Mouse (Mus musculus) olfactory bulb, adult 2 months (tissue): ENCODE data around the gene Gpbar1. TPM values are rescaled to one million over a fixed set of nuclear protein-coding genes. Genes with fewer than 3 reads are reported as not detected.

ENCODE experiments used
- H3K27ac ChIP-seq: fragments of 200-500 bp; 2 replicates; pipeline ENCODE4 v1.5.1; 2012; ENCODE audit warnings: low read depth, low read length; ENCODE audit not compliant: insufficient read depth
- H3K4me1 ChIP-seq: fragments of 200-500 bp; 2 replicates; pipeline ENCODE4 v1.6.1; 2012; ENCODE audit warnings: low read length; ENCODE audit not compliant: control insufficient read depth, insufficient read depth
- H3K4me3 ChIP-seq: fragments of 200-500 bp; 2 replicates; pipeline ENCODE4 v1.5.1; 2012; ENCODE audit warnings: mild to moderate bottlenecking, low read depth, low read length, moderate library complexity; ENCODE audit not compliant: insufficient read depth
- CTCF ChIP-seq: fragments of 200-500 bp; IDR thresholded peaks from 2 replicates; pipeline ENCODE4 v1.5.1; 2012; ENCODE audit warnings: low read depth, mild to moderate bottlenecking, low read length, moderate library complexity; ENCODE audit not compliant: insufficient read depth
- POLR2A ChIP-seq: fragments of 200-500 bp; IDR thresholded peaks from 2 replicates; pipeline ENCODE4 v1.6.1; 2012; ENCODE audit warnings: mild to moderate bottlenecking, low read depth, low read length, moderate library complexity; ENCODE audit not compliant: insufficient read depth
- WGBS: fragments of 180-500 bp; shearing (Covaris S2); methylation state at CpG from one replicate; pipeline ENCODE4 v1.1.7; 2018; 5-methylcytosine and 5-hydroxymethylcytosine counted together
- polyA plus RNA-seq: library from polyadenylated mRNA; stranded (reverse); fragments of >200 nt; gene quantifications from 2 replicates; pipeline ENCODE4 v1.2.4, GENCODE M21; 2012; ENCODE audit warnings: low replicate concordance; ENCODE audit not compliant: missing spikeins, insufficient read depth, insufficient read length

Gpbar1 gene
- polyA plus RNA-seq, 1 experiment: not detected

DNA sequence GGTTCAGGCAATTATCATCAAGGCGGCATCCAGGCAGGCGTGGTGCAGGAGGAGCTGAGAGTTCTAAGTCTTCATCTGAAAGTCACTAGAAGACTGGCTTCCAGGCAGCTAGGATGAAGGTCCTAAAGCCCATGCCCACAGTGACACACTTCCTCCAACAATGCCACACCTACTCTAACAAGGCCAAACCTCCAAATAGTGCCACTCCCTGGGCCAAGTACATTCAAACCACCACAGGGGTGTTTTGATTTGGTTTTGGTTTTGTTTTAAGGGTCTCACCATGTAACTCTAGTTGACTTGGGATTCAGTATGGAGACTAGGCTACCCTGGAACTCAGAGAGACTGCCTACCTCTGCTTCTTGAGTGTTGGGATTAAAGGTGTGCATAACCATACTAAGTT, 27.2 kb downstream of the Gpbar1 start, which contains the start of gene Tmbim1:
TSS of gene Tmbim1 (minus strand) at position 101 of the 400 bp plus-strand sequence.
- no peak for TF ChIP-seq CTCF
- no peak for TF ChIP-seq POLR2A
- WGBS: 93% methylated on average over 2 of the region's 2 CpGs
- peaks cover 15% of the 10 kb centered on the region for H3K4me1 ChIP-seq
- H3K4me3 ChIP-seq: no peak within 1 kb of the TSS
- H3K27ac ChIP-seq: no peak within 1 kb of the TSS

DNA sequence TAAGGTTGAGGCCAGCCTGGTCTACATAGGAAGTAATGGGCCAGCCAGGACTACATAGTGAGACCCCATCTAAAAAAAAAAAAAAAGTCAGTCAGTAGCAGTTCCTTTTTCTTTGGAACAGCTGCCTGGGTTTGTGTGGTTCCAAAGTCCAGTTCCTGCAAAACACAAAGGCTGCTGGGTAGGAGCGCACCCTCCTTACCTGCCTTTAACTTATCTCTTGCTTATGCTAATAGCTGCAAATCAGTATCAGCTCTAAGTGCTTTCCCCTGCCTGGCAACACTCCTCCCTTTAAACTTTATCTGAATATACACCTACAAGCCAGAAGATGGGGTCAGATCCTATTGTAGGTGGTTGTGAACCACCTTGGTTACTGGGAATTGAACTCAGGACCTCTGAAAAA, 28.8 kb downstream of the Gpbar1 start:
- TF ChIP-seq CTCF: no peak
- no peak for TF ChIP-seq POLR2A
- no peak overlapping the region for H3K4me3 ChIP-seq
- no peak overlapping the region for H3K27ac ChIP-seq
- WGBS: 100% methylated on average over 1 of the region's 1 CpGs
- H3K4me1 ChIP-seq: peaks cover 13% of the 10 kb centered on the region

DNA sequence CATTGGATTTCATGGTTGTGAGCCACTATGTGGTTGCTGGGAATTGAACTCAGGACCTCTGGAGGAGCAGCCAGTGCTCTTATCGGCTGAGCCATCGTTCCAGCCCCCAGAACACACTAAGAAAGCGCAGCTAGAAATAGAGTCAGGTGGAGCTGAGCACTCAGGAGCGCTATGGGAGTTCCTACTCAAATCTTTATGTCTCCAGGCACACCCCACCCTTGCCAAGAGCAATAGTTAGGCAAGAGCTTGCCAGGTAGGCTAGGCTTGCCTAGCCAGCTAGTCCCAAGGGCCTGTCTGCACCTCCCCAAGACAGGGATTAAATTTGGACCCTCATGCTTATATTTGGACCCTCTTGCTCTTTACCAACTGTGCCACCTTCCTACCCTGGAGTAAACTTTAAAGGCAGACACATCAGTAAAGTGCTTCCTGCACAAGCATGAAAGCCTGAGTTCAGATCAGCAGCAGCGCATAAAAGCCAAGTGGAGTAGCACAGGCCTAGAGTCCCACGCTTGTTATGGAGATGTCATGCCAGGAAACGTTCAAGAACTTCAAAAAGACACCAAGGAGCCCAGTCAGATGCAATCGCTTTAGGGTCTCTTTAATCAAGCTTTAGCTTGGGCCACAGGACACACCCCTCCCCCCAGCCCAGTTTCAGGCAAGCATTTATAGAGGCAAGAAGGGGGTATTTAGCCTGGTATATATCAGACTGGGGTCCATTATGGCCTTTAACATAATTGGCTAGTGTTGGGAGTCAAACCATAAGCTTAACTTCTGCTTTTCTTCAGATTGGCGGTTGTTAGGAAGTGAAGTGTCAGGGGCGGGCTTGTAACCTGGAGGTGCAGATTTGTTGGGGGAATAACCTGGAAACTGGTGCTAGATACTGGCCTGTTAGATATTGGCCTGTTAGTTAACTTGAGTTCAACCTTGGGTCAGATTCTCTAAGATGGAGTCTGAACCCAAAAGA, 29.9 kb downstream of the Gpbar1 start:
- 86% methylated on average over 10 of the region's 10 CpGs for WGBS
- Histone ChIP-seq H3K27ac (no peak overlapping the region), H3K4me1 (peaks cover 9% of the 10 kb centered on the region), H3K4me3 (no peak overlapping the region)
- TF ChIP-seq POLR2A (no peak), CTCF (no peak)

DNA sequence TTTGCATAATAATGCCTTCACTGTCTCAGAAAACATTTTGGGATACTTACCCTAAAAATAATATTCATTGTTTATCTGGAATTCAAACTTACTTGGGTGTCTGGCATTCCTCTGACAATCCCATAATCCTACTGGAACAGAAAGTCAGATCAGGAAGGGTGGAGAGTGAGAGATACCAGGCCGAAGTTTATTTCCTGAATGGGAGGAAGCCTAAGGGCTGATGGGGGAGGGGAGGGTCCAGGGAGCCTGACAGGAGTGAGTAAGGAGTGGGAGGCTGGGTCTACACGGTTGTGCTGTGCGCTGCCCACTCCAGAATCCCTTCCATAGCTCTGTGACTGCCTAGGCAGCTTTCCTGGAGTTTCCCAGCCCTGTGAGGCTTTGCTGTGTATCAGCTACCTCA, 31.4 kb downstream of the Gpbar1 start:
- TF ChIP-seq CTCF: no peak
- TF ChIP-seq POLR2A: no peak
- WGBS: 54% methylated on average over 3 of the region's 3 CpGs
- Histone ChIP-seq H3K4me3 (no peak overlapping the region), H3K4me1 (no peaks in the 10 kb centered on the region), H3K27ac (no peak overlapping the region)

DNA sequence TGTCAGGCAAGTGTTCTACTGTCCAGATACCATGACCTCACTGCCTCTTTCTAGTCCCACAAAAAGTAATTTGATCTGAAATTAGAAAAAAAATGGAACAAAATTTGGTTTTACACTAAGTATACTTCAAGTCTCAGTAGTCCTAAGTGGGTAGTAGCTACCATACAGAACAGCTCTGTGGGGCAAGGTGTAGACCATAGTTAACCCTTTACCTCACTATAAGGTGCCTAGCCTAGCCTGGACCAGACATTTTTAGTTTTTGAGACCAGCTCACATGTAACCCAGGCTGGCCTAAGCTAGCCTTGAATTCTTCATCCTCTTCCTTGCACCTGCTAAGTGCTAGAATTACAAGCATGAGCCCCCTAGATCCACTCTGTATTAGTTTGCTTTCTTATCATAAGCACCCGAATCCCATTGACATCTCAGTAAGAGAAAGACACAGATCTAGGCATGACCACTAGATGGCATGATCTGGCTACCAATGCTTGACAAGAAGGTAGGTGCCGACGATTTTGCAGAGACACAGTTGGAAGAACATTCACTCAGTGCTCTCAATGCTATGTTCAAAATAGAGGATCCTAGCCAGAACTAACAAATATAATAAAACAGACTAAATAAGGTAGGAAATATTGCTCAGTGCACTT, 34.8 kb downstream of the Gpbar1 start:
- no peak for TF ChIP-seq CTCF
- TF ChIP-seq POLR2A: no peak
- WGBS: 3% methylated on average over 3 of the region's 3 CpGs
- H3K4me1 ChIP-seq: no peaks in the 10 kb centered on the region
- no peak overlapping the region for H3K4me3 ChIP-seq
- H3K27ac ChIP-seq: no peak overlapping the region

DNA sequence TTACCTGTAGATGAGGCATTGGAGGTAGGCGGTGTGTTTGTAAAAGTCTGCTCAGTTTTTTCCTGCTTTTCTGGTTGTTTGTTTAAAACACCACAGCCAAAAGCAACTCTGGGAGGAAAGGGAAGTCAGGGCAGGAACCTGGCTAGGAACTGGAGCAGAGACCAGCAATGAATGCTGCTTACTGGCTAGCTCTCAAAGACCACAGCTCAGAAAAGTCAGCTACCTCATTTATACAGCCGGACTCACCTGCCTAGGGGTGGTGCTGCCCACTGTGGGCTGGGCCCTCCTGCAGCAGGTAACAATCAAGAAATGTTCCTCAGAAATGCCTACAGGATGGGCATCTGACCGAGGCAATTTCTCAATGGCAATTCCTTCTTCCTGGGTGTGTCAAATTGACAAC, 36.4 kb downstream of the Gpbar1 start:
- no peak overlapping the region for H3K4me3 ChIP-seq
- no peaks in the 10 kb centered on the region for H3K4me1 ChIP-seq
- no peak overlapping the region for H3K27ac ChIP-seq
- WGBS: 88% methylated on average over 3 of the region's 3 CpGs
- no peak for TF ChIP-seq CTCF
- TF ChIP-seq POLR2A: no peak

DNA sequence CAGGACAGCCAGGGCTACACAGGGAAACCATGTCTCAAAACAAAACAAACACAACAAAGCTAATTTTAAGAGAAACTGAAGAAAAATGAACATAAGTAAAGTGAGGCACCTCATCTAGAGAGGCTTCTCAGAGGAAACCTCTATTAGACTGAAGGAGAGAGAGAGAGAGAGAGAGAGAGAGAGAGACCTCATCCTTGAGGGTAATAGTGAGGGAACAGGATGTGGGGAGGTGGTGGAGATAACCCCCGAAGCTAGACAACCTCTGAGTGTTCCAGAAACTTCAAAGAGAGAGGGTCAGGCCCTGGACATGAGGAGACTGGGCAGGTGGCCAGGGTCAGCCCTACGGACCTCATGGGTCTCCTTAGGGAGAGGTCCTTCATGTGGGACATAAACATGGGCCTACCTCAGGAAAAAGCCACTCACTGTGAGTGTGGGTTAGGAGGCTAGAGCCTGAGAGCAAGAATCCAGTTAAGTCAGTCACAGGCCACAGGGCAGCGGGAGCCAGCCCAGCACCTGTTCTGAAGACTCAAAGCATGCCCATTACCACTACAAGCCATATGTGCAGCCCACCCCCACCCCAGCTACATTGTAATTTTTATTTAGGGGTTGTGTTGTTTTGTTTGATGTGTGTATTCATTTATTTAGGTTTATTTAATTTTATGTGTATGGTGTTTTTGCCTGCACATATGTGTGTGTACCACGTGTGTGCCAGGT, 37.9 kb downstream of the Gpbar1 start:
- no peak for TF ChIP-seq CTCF
- no peak for TF ChIP-seq POLR2A
- Histone ChIP-seq H3K4me3 (no peak overlapping the region), H3K27ac (no peak overlapping the region), H3K4me1 (no peaks in the 10 kb centered on the region)
- WGBS: 86% methylated on average over 4 of the region's 4 CpGs

DNA sequence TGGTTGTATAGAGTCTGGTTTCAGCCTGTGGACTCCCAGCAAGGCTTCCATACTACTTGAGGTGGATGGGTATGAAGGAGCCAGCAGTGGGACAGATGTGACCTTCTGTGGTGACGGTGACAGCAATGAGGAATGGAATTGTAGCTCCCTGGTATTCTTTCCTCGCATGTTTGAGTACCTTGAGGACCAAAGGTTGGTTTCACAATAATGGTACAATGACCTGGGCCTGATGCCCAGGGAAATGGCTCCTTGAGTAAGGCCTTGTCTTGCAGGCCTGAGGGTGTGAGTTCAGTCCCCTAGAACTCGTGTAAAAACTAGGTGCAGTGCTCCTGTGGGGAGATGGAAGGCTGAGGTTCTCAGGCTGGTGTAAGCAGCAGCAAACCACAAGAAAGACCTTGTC, 40.4 kb downstream of the Gpbar1 start:
- WGBS: 97% methylated on average over 3 of the region's 3 CpGs
- Histone ChIP-seq H3K27ac (no peak overlapping the region), H3K4me1 (no peaks in the 10 kb centered on the region), H3K4me3 (no peak overlapping the region)
- TF ChIP-seq POLR2A (no peak), CTCF (no peak)
